Mouse (Mus musculus) testis, adult 2 months (tissue): ENCODE results near the gene Kiss1.

Source experiments
- CTCF ChIP-seq: fragments of 200-500 bp; IDR thresholded peaks from 2 replicates; pipeline ENCODE4 v1.5.1; 2012; ENCODE audit warnings: low read depth, mild to moderate bottlenecking, inconsistent platforms, low read length, moderate library complexity; ENCODE audit not compliant: control insufficient read depth, insufficient read depth, insufficient replicate concordance
- POLR2A ChIP-seq: fragments of 200-500 bp; IDR thresholded peaks from 2 replicates; pipeline ENCODE4 v1.6.1; 2012; ENCODE audit warnings: low read depth, mild to moderate bottlenecking, inconsistent platforms, low read length, moderate library complexity; ENCODE audit not compliant: control insufficient read depth

- TF ChIP-seq POLR2A (no peak), CTCF (no peak)
Measured at GRCm38 (mm10) chr1:133372113-133372512, 50.4 kb downstream of the Kiss1 start.
